Mouse (Mus musculus): Measurements from ENCODE around the gene Fryl. TPM values are rescaled to one million over a fixed set of nuclear protein-coding genes. Genes with fewer than 3 reads are reported as not detected.

Fryl gene
- polyA plus RNA-seq, 1 experiment from 2014 or later: 40.0 TPM

DNA sequence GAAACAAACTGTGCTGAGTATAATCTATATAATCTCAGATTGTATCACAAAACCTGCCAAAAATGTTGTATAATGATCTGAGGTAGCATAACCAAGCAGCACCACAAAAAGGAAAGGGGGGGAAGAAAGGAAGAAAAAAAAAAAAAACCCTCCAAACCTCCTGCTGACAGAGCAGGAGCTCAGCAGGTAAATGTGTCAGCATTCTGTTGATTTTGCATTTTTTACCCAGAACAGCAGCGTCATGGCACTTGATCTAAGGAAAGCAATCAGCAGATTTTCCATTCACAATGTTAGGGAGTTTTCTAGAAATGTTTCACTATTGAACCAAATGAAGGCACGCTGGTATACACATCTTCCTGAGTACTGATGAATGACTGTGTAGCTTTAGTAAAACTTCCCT is 56.8 kb downstream of the Fryl start:
- Histone ChIP-seq H3K27me3 (ENCODE audit: control insufficient read depth, insufficient read depth, low read depth, low read length) (no peaks in the 10 kb centered on the region), H3K4me3 (ENCODE audit: low read depth, low read length) (no peak overlapping the region), H3K36me3 (ENCODE audit: control insufficient read depth, insufficient read depth, low read length) (peaks cover under 1% of the 10 kb centered on the region), H3K9ac (ENCODE audit: low read depth, low read length) (no peak overlapping the region), H3K9me3 (replicated peaks; ENCODE audit: control insufficient read depth, low read length, poor library complexity, severe bottlenecking) (no peaks in the 10 kb centered on the region), H3K4me2 (ENCODE audit: low read length) (no peak overlapping the region), H3K4me1 (ENCODE audit: control insufficient read depth, insufficient read depth, low read length) (no peaks in the 10 kb centered on the region), H3K27ac (ENCODE audit: low read length) (no peak overlapping the region)
- WGBS: 77% methylated on average over 2 of the region's 2 CpGs
- no peak for ATAC-seq

DNA sequence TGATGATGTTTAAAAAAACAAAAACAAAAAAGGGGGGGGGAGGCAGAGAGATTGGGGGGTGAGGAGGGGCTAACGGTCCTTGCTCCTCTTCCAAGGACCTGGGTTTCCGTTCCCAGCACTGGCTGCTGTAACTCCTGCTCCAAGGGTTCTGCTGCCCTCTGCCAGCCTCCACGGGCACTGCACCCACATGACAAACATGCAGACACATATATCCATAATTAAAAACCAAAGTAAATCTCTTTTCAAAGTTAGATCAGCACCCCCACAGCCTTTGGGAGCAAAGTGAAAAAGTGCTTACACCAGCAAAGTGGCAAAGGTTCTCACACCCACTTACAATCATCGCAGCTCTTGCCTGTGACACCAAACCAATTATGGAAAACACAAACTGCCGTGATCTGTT is 57.7 kb downstream of the Fryl start:
- Histone ChIP-seq H3K9me3 (replicated peaks; ENCODE audit: control insufficient read depth, low read length, poor library complexity, severe bottlenecking) (no peaks in the 10 kb centered on the region), H3K27ac (ENCODE audit: low read length) (no peak overlapping the region), H3K27me3 (ENCODE audit: control insufficient read depth, insufficient read depth, low read depth, low read length) (no peaks in the 10 kb centered on the region), H3K4me3 (ENCODE audit: low read depth, low read length) (no peak overlapping the region), H3K4me1 (ENCODE audit: control insufficient read depth, insufficient read depth, low read length) (no peaks in the 10 kb centered on the region; the same call in 1 of the 2 replicates), H3K9ac (ENCODE audit: low read depth, low read length) (no peak overlapping the region), H3K4me2 (ENCODE audit: low read length) (no peak overlapping the region), H3K36me3 (ENCODE audit: control insufficient read depth, insufficient read depth, low read length) (peaks cover 5% of the 10 kb centered on the region)
- WGBS: 95% methylated on average over 5 of the region's 5 CpGs
- no peak for ATAC-seq

DNA sequence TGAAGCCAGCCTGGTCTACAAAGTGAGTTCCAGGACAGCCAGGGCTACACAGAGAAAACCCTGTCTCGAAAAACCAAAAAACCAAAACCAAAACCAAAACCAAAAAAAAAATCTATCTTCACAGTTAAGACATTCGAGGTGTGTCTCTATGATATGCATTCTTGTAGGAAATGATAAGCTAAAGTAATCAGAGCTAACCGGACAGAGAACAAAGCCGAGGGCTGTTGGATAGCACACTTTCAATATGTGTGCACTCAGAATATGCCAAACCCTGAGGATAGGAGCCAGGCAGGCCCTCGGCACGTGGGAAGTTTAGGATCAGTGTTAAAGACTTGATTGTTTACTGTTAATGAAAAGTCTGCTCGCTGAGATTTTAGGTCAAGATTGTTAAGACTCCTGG is 58.6 kb downstream of the Fryl start:
- no peak for ATAC-seq
- 98% methylated on average over 7 of the region's 7 CpGs for WGBS
- H3K9me3 ChIP-seq (replicated peaks; ENCODE audit: control insufficient read depth, low read length, poor library complexity, severe bottlenecking): no peaks in the 10 kb centered on the region
- H3K4me2 ChIP-seq (ENCODE audit: low read length): no peak overlapping the region
- peaks cover 5% of the 10 kb centered on the region for H3K36me3 ChIP-seq (ENCODE audit: control insufficient read depth, insufficient read depth, low read length)
- no peak overlapping the region for H3K4me3 ChIP-seq (ENCODE audit: low read depth, low read length)
- H3K9ac ChIP-seq (ENCODE audit: low read depth, low read length): no peak overlapping the region
- no peaks in the 10 kb centered on the region; the same call in 1 of the 2 replicates for H3K4me1 ChIP-seq (ENCODE audit: control insufficient read depth, insufficient read depth, low read length)
- H3K27me3 ChIP-seq (ENCODE audit: control insufficient read depth, insufficient read depth, low read depth, low read length): no peaks in the 10 kb centered on the region
- no peak overlapping the region for H3K27ac ChIP-seq (ENCODE audit: low read length)

DNA sequence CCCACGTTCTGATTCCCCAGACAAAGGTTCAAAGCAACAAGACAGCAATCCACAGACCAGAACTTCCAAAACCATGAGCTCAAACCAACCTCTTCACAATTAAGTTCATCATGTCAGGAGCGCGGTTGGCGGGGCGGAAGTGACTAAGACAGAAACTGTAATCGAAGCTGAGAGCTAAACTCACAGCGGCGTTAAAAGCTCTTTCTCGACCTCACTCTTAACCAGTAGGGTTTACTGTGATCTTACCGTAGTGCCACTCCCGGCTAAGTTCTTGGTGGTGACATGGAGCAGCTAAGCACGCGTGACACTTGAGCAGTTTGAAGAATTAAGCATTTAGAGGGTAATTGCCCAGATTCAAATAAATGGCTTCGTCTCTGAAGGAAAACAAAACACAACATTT is 61.7 kb downstream of the Fryl start:
- Histone ChIP-seq H3K27me3 (ENCODE audit: control insufficient read depth, insufficient read depth, low read depth, low read length) (no peaks in the 10 kb centered on the region), H3K4me3 (ENCODE audit: low read depth, low read length) (no peak overlapping the region), H3K27ac (ENCODE audit: low read length) (no peak overlapping the region), H3K9ac (ENCODE audit: low read depth, low read length) (no peak overlapping the region), H3K9me3 (replicated peaks; ENCODE audit: control insufficient read depth, low read length, poor library complexity, severe bottlenecking) (no peaks in the 10 kb centered on the region), H3K36me3 (ENCODE audit: control insufficient read depth, insufficient read depth, low read length) (peaks cover 5% of the 10 kb centered on the region), H3K4me2 (ENCODE audit: low read length) (no peak overlapping the region), H3K4me1 (ENCODE audit: control insufficient read depth, insufficient read depth, low read length) (no peaks in the 10 kb centered on the region; the same call in 1 of the 2 replicates)
- no peak for ATAC-seq
- WGBS: 92% methylated on average over 14 of the region's 14 CpGs

DNA sequence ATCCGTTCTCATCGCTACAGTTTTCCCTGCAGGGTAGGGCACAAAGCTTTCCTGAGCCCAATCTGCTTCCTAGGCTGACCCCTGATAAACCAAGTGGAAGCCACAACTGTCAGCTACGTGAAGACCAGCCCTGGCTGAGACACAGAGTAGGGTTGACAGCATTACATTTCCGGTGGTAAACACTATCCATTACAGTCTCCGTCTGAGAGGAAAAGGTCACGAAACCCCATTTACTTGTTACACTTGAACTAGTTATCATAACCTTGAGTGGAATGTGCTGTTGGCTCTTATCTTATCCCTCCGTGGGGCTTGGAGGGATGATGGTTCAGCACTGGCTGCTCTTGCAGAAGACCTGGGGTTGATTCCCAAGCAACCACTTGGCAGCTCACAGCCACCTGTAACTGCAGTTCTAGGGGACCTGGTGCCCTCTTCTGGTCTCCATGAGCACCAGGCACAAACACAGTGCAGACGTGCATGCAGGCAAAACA is 62.3 kb downstream of the Fryl start:
- Histone ChIP-seq H3K27ac (ENCODE audit: low read length) (no peak overlapping the region), H3K4me3 (ENCODE audit: low read depth, low read length) (no peak overlapping the region), H3K27me3 (ENCODE audit: control insufficient read depth, insufficient read depth, low read depth, low read length) (no peaks in the 10 kb centered on the region), H3K9ac (ENCODE audit: low read depth, low read length) (no peak overlapping the region), H3K36me3 (ENCODE audit: control insufficient read depth, insufficient read depth, low read length) (peaks cover 5% of the 10 kb centered on the region), H3K9me3 (replicated peaks; ENCODE audit: control insufficient read depth, low read length, poor library complexity, severe bottlenecking) (no peaks in the 10 kb centered on the region), H3K4me1 (ENCODE audit: control insufficient read depth, insufficient read depth, low read length) (no peaks in the 10 kb centered on the region; the same call in 1 of the 2 replicates), H3K4me2 (ENCODE audit: low read length) (no peak overlapping the region)
- WGBS: 83% methylated on average over 8 of the region's 8 CpGs
- ATAC-seq: no peak

DNA sequence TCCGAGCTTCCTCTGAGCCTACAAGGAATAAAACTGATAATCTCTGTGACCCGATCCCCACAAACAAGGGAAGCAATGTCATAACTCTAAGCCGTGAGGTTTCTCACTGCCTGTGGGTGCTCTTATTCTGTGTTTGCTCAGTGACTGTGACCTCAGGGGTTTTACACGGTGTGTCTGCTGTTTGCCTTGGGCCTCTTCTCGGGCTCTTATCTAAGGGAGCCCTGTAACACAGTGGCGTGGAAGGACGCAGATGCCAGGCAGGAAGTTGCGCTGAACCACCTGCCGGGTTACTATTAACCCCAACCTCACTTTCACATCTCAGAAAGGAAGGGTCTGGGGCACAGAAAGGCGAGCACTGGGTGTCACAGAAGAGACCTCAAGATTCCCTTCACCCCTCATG is 62.8 kb downstream of the Fryl start:
- ATAC-seq: no peak
- no peaks in the 10 kb centered on the region; the same call in 1 of the 2 replicates for H3K4me1 ChIP-seq (ENCODE audit: control insufficient read depth, insufficient read depth, low read length)
- no peaks in the 10 kb centered on the region for H3K27me3 ChIP-seq (ENCODE audit: control insufficient read depth, insufficient read depth, low read depth, low read length)
- H3K9me3 ChIP-seq (replicated peaks; ENCODE audit: control insufficient read depth, low read length, poor library complexity, severe bottlenecking): no peaks in the 10 kb centered on the region
- H3K9ac ChIP-seq (ENCODE audit: low read depth, low read length): no peak overlapping the region
- H3K36me3 ChIP-seq (ENCODE audit: control insufficient read depth, insufficient read depth, low read length): peaks cover 5% of the 10 kb centered on the region
- no peak overlapping the region for H3K4me3 ChIP-seq (ENCODE audit: low read depth, low read length)
- no peak overlapping the region for H3K4me2 ChIP-seq (ENCODE audit: low read length)
- H3K27ac ChIP-seq (ENCODE audit: low read length): no peak overlapping the region
- WGBS: 75% methylated on average over 10 of the region's 10 CpGs

DNA sequence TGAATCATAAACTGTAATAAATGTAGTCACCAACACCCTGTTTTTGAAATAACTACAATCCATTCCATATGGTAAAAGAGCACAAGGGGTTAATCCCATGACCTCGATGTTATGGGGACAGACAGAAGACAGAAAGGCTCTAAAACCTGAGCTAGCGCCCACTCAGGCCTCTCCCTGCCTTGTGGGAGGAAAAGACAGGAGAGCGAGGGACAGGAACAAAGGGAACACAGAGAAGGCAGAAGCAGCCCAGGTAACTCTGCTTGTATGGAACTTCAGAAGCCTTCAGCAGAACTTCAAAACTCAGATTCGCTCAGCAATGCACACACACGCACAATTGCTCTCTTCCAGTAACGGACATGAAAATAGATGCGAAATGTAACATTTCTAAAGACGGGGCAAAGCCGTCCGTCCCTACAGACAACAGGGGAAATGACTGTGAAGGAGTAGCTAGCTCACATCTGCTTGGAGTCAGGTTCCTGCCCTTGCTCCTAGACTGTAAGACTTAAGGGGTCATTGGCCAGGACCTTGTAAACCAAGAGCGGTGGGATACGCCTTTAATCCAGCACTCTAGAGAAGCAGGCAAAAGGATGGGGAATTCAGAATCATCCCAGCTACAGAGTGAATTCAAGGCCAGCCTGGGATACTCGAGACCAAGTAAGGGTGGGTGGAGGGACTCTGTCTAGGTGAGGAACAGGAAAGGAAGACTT is 63.4 kb downstream of the Fryl start:
- H3K4me1 ChIP-seq (ENCODE audit: control insufficient read depth, insufficient read depth, low read length): no peaks in the 10 kb centered on the region; the same call in 1 of the 2 replicates
- 83% methylated on average over 13 of the region's 13 CpGs for WGBS
- no peaks in the 10 kb centered on the region for H3K9me3 ChIP-seq (replicated peaks; ENCODE audit: control insufficient read depth, low read length, poor library complexity, severe bottlenecking)
- ATAC-seq: no peak
- H3K4me3 ChIP-seq (ENCODE audit: low read depth, low read length): no peak overlapping the region
- no peaks in the 10 kb centered on the region for H3K27me3 ChIP-seq (ENCODE audit: control insufficient read depth, insufficient read depth, low read depth, low read length)
- H3K9ac ChIP-seq (ENCODE audit: low read depth, low read length): no peak overlapping the region
- H3K36me3 ChIP-seq (ENCODE audit: control insufficient read depth, insufficient read depth, low read length): peaks cover 5% of the 10 kb centered on the region
- no peak overlapping the region for H3K27ac ChIP-seq (ENCODE audit: low read length)
- no peak overlapping the region for H3K4me2 ChIP-seq (ENCODE audit: low read length)

DNA sequence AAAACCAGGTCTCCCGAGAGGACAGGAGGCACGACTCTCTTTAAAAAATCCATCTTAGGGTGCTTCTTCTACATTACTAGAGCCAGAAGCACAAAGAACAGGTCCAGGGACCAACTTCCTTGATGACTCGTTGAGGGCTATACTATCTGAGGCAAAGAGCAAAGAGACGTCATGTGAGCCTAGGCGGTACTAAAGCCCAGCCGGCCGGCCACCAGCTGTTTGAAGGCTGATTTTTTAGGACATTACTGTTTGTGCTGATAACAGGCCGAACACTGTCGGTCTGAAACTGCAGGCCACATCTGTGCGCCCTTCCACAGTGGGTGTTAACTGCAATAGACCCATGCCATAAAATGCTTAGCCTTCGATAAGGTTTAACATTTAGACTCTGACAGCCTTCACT is 64.7 kb downstream of the Fryl start:
- Histone ChIP-seq H3K9me3 (replicated peaks; ENCODE audit: control insufficient read depth, low read length, poor library complexity, severe bottlenecking) (no peaks in the 10 kb centered on the region), H3K27me3 (ENCODE audit: control insufficient read depth, insufficient read depth, low read depth, low read length) (no peaks in the 10 kb centered on the region), H3K4me1 (ENCODE audit: control insufficient read depth, insufficient read depth, low read length) (no peaks in the 10 kb centered on the region; the same call in 1 of the 2 replicates), H3K9ac (ENCODE audit: low read depth, low read length) (no peak overlapping the region), H3K27ac (ENCODE audit: low read length) (no peak overlapping the region), H3K36me3 (ENCODE audit: control insufficient read depth, insufficient read depth, low read length) (peaks cover 5% of the 10 kb centered on the region), H3K4me3 (ENCODE audit: low read depth, low read length) (no peak overlapping the region), H3K4me2 (ENCODE audit: low read length) (no peak overlapping the region)
- 85% methylated on average over 11 of the region's 11 CpGs for WGBS
- ATAC-seq: no peak

DNA sequence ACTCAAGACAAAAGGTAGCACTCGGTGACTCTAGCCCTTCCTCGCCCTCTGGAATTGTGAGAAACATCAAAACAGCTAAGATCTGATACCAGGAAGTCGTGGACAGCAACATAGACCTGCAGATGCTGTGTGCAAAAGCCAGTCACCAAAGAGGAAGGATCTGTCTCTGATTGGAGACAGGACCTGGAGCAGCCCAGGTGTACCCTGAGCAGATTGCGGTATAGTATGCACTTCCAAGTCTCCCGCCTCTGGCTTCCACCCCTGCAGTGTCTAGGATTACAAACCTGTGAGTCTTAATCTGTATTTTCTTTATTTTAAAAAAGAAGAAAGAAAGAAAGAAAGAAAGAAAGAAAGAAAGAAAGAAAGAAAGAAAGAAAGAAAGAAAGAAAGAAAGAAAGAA is 66.3 kb downstream of the Fryl start:
- no peaks in the 10 kb centered on the region for H3K27me3 ChIP-seq (ENCODE audit: control insufficient read depth, insufficient read depth, low read depth, low read length)
- 74% methylated on average over 5 of the region's 5 CpGs for WGBS
- H3K9me3 ChIP-seq (replicated peaks; ENCODE audit: control insufficient read depth, low read length, poor library complexity, severe bottlenecking): no peaks in the 10 kb centered on the region
- no peak overlapping the region for H3K4me3 ChIP-seq (ENCODE audit: low read depth, low read length)
- H3K36me3 ChIP-seq (ENCODE audit: control insufficient read depth, insufficient read depth, low read length): peaks cover 5% of the 10 kb centered on the region
- H3K4me1 ChIP-seq (ENCODE audit: control insufficient read depth, insufficient read depth, low read length): no peaks in the 10 kb centered on the region; the same call in 1 of the 2 replicates
- no peak overlapping the region for H3K27ac ChIP-seq (ENCODE audit: low read length)
- ATAC-seq: no peak
- H3K9ac ChIP-seq (ENCODE audit: low read depth, low read length): no peak overlapping the region
- no peak overlapping the region for H3K4me2 ChIP-seq (ENCODE audit: low read length)

Data from midbrain, embryonic 16.5 days (tissue).